Mouse (Mus musculus): Measurements from ENCODE around the gene P2ry12. TPM values are rescaled to one million over a fixed set of nuclear protein-coding genes. Genes with fewer than 3 reads are reported as not detected.
A peak's percentile ranks its signal among the peaks of the same experiment; 100 is the strongest.

The P2ry12 gene
- total RNA-seq, 2 experiments from 2014 or later: 52.7 to 54.8 TPM

DNA sequence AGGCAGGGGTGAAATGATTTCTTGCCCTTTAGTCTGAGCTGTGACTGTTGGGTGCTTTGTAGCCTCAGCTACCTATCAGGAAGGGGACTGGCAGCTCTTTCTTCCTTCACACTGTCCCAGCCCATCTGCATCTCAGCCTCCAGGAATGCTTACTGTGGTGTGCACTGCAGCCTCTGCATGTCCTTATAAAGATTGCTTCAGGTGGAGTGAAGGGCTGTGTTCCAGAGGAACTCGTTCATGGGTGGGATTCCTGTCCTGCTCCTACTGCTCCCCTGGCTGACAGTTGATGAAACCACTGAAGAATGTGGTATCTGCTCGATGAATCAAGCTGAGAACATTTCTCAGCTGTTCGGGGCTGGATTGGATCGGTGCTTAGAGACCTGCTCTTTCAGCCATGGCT, 75.3 kb downstream of the P2ry12 start:
- DNase-seq (ENCODE audit: low spot score in 2 of 2): no peak

GRCm38 (mm10) chr3:59185662-59186061, 77.0 kb downstream of the P2ry12 start:
- DNase-seq (ENCODE audit: low spot score in 2 of 2): no peak

GRCm38 (mm10) chr3:59182129-59182528, 80.5 kb downstream of the P2ry12 start:
- DNase-seq (ENCODE audit: low spot score in 2 of 2): no peak

DNA sequence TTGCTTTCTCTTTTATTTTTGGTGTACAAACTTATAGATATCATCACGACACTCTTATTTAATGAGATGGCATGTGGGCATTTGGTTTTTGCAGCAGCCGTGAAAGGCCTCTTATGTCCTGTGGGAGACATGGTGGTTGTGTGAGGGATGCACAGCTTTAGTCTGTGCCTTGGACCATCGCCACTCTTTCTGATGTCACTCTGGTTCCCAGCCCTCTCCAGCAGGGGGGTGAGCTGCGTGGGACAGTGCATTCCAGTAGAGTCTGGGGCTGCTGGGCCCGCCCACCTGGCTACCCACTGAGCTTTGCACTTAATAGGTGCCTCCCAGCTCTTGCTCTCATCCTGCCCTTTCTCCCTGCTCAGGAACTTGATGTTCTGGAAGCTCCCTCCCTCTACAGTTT, 81.5 kb downstream of the P2ry12 start:
- no peak for DNase-seq (ENCODE audit: low spot score in 2 of 2)

DNA sequence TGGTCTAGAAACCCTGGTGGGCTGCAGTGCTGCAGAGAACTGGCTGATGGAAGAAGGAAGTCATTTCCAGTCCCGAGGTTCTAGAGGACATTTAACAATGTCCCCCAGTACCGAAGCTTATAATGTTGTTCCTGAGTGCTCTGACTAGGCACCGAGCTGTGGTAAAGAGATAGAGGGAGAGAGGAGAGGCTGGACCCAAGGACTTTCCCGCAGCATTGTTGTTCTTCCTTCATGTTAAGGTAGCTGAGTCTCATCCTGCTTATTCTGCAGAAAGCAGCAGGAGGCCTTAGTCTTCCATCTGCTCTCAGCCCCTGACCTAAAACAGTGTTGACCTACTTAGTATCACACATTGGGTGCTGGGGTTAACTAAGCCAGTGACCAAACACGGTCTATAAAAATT, 85.8 kb downstream of the P2ry12 start:
- DNase-seq (ENCODE audit: low spot score in 2 of 2): no peak

DNA sequence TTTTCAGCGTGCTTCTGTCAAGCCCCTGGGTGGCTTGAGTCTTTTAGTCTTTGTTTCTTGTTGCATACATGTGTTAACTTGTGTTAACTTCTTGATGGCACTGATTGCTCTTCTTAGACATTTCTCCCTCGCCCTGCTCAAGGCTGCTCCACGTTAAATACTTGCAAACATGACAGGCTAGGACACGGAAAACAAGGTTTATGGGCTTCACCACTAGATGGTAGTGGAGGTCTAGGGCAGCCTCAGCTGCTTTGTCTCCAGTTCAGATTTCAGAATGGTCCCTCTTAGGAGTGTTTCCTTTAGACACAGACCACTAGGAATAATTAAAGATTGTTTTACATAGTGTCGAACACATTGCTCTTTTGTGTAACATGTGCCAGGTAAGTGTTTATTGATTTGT, 87.4 kb downstream of the P2ry12 start:
- DNase-seq (ENCODE audit: low spot score in 2 of 2): peak; percentile 52 to 66

GRCm38 (mm10) chr3:59174426-59175154, 88.1 kb downstream of the P2ry12 start:
- DNase-seq (ENCODE audit: low spot score in 2 of 2): no peak

GRCm38 (mm10) chr3:59169921-59170627, 92.6 kb downstream of the P2ry12 start:
- no peak for DNase-seq (ENCODE audit: low spot score in 2 of 2)

DNA sequence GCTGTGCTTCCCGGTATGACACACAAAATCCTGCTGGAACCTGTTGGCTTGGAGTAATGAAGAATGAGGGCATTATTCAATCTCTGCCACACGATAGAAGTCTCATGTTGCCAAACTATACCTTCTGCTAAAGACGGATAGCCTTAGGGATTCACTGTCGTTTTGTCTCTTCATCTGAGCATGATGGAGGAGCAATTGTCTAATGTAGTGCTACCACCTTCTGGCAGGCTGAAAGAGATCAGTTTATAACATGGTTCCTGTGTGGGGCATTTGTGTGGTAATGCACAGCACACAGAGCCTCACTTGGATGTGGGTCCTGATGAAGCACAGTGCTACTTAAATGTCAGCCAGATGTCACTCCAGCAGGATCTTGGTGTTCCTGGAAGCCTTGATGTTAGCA, 93.5 kb downstream of the P2ry12 start:
- DNase-seq (ENCODE audit: low spot score in 2 of 2): no peak

GRCm38 (mm10) chr3:59168476-59168875, 94.2 kb downstream of the P2ry12 start:
- DNase-seq (ENCODE audit: low spot score in 2 of 2): no peak

GRCm38 (mm10) chr3:59167417-59168054, 95.1 kb downstream of the P2ry12 start:
- no peak for DNase-seq (ENCODE audit: low spot score in 2 of 2)

Other genes with a start within 250 kb of the P2ry12 start
- not detected for gene Gpr171, start 161.1 kb downstream of the P2ry12 start, total RNA-seq (2021)
- 1 to 10 TPM; 1.1 to 1.6 TPM for gene P2ry14, start 109.3 kb downstream of the P2ry12 start, total RNA-seq (2021)
- gene Gpr87, start 67.8 kb downstream of the P2ry12 start, total RNA-seq (2021): not detected
- gene P2ry13, start 52.0 kb downstream of the P2ry12 start, total RNA-seq (2021): 10 to 100 TPM in 1 of 2 experiments, 1 to 10 TPM in 1; 9.2 to 11.4 TPM
- gene Igsf10, start 81.5 kb upstream of the P2ry12 start, total RNA-seq (2021): 1 to 10 TPM; 4.9 to 5.6 TPM